Mouse (Mus musculus): ENCODE measurements around the gene Stap1. TPM values are rescaled to one million over a fixed set of nuclear protein-coding genes. Genes with fewer than 3 reads are reported as not detected.

The Stap1 gene
- total and polyA plus RNA-seq, 2 experiments: 0.38 to 1.1 TPM

- peak overlapping the region; percentile 39 for H3K9ac ChIP-seq (ENCODE audit: low read depth, low read length)
- H3K79me2 ChIP-seq (ENCODE audit: control insufficient read depth, insufficient read depth, low read length): no peaks in the 10 kb centered on the region
- H3K36me3 ChIP-seq (ENCODE audit: control insufficient read depth, insufficient read depth, low read length): no peaks in the 10 kb centered on the region
- peaks cover 4% of the 10 kb centered on the region; the same call in 1 of the 2 replicates for H3K4me1 ChIP-seq (ENCODE audit: control insufficient read depth, insufficient read depth, low read length)
- H3K4me3 ChIP-seq (ENCODE audit: insufficient read depth, low read depth, low read length): peak overlapping the region; percentile 42
- peak; percentile 76 for DNase-seq (ENCODE audit: extremely low read depth, low read depth, low spot score)
- TF ChIP-seq POLR2A (IDR thresholded peaks at IDR 0.05; ENCODE audit: extremely low read depth, insufficient read depth, low read length): no peak
- peak; percentile 94 for TF ChIP-seq CTCF (IDR thresholded peaks at IDR 0.05; ENCODE audit: low read depth, low read length)
- under 1% methylated on average over 17 of the region's 17 CpGs for WGBS
- peak overlapping the region; percentile 36 for H3K27ac ChIP-seq (replicated peaks; ENCODE audit: insufficient read depth, low read depth, low read length)
- H3K27me3 ChIP-seq (ENCODE audit: control insufficient read depth, insufficient read depth, low read length): no peaks in the 10 kb centered on the region
Observed at GRCm38 (mm10) chr5:86066551-86066929, 5.0 kb upstream of the Stap1 start.

DNA sequence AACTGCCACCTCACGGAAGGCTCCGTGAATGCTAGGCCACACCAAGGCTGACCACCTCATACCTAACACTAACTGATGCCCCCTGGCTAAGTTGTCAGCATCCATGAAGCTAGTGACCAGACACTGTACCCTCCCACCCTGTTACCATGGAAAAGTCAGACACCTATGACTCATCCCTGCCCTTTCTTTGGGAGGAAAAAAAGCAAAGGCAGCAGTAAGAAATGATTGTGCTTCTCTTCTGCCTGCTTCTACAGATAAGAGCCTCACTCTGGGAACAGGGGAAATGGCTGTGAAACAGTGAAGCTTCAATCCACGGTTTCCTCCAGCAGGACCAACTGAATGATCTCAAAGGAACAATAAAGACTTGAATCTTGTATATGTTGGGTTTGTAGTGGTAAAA lies 3.1 kb upstream of the Stap1 start:
- DNase-seq (ENCODE audit: extremely low read depth, low read depth, low spot score): no peak
- Histone ChIP-seq H3K9ac (ENCODE audit: low read depth, low read length) (no peak overlapping the region), H3K79me2 (ENCODE audit: control insufficient read depth, insufficient read depth, low read length) (no peaks in the 10 kb centered on the region), H3K4me3 (ENCODE audit: insufficient read depth, low read depth, low read length) (no peak overlapping the region), H3K27me3 (ENCODE audit: control insufficient read depth, insufficient read depth, low read length) (no peaks in the 10 kb centered on the region), H3K4me1 (ENCODE audit: control insufficient read depth, insufficient read depth, low read length) (peaks cover 4% of the 10 kb centered on the region; the same call in 1 of the 2 replicates), H3K36me3 (ENCODE audit: control insufficient read depth, insufficient read depth, low read length) (no peaks in the 10 kb centered on the region), H3K27ac (replicated peaks; ENCODE audit: insufficient read depth, low read depth, low read length) (no peak overlapping the region)
- TF ChIP-seq POLR2A (IDR thresholded peaks at IDR 0.05; ENCODE audit: extremely low read depth, insufficient read depth, low read length) (no peak), CTCF (IDR thresholded peaks at IDR 0.05; ENCODE audit: low read depth, low read length) (no peak)
- WGBS: 77% methylated on average over 3 of the region's 3 CpGs

DNA sequence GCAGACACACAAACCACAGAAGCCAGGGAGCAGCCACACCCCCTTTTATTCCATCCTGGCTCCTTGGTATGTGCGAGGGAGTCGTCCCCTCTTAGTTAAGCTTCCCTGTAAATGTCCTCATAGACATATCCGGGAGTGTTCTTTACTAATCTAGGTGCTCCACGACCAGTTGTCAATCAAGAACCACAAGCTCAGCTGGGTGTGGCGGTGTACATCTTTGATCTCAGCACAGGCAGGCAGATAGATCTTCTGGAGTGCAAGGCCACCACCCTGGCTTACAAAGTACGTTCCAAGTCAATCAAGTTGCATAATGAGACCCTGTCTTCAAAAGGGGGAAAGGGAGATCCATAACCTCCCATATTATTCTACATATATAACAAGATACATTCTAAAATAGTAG lies 2.4 kb upstream of the Stap1 start:
- no peaks in the 10 kb centered on the region for H3K36me3 ChIP-seq (ENCODE audit: control insufficient read depth, insufficient read depth, low read length)
- no peak for TF ChIP-seq CTCF (IDR thresholded peaks at IDR 0.05; ENCODE audit: low read depth, low read length)
- TF ChIP-seq POLR2A (IDR thresholded peaks at IDR 0.05; ENCODE audit: extremely low read depth, insufficient read depth, low read length): no peak
- no peak for DNase-seq (ENCODE audit: extremely low read depth, low read depth, low spot score)
- no peaks in the 10 kb centered on the region for H3K27me3 ChIP-seq (ENCODE audit: control insufficient read depth, insufficient read depth, low read length)
- no peak overlapping the region for H3K4me3 ChIP-seq (ENCODE audit: insufficient read depth, low read depth, low read length)
- H3K79me2 ChIP-seq (ENCODE audit: control insufficient read depth, insufficient read depth, low read length): no peaks in the 10 kb centered on the region
- WGBS: 68% methylated on average over 6 of the region's 6 CpGs
- no peak overlapping the region for H3K27ac ChIP-seq (replicated peaks; ENCODE audit: insufficient read depth, low read depth, low read length)
- H3K4me1 ChIP-seq (ENCODE audit: control insufficient read depth, insufficient read depth, low read length): peaks cover 4% of the 10 kb centered on the region; the same call in 1 of the 2 replicates
- H3K9ac ChIP-seq (ENCODE audit: low read depth, low read length): no peak overlapping the region

DNA sequence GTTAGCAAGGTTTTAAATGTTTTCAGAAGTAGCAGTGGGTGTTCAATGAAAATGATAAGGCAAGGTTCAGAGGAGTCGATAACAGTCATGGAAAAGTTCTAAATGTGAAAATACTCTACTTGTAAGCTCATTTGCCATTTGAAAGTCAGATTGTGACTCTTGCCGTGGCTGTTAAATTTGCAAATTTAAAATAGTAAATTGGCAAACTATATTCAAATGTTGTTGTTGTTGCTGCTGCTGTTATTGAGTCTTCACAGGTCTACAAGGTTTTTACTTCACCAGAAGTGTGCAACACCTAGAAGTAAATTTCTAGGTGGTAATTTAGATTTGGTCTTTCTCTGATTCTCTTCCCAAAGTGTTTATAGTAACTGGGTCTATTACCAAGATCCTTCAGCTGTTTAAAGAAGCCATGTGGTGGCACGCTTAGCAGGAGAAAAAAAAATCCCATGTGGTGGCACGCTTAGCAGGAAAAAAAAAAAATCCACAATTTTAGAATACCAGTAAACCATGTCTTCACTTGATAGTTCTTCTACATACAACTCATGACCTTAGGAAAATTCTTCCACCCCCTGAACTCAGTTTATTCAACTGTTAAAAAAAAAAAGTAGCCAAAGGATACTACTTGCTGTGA lies 1.3 kb downstream of the Stap1 start:
- no peak overlapping the region for H3K27ac ChIP-seq (replicated peaks; ENCODE audit: insufficient read depth, low read depth, low read length)
- TF ChIP-seq CTCF (IDR thresholded peaks at IDR 0.05; ENCODE audit: low read depth, low read length): no peak
- no peak for TF ChIP-seq POLR2A (IDR thresholded peaks at IDR 0.05; ENCODE audit: extremely low read depth, insufficient read depth, low read length)
- no peaks in the 10 kb centered on the region for H3K4me1 ChIP-seq (ENCODE audit: control insufficient read depth, insufficient read depth, low read length)
- no peak overlapping the region for H3K4me3 ChIP-seq (ENCODE audit: insufficient read depth, low read depth, low read length)
- no peaks in the 10 kb centered on the region for H3K79me2 ChIP-seq (ENCODE audit: control insufficient read depth, insufficient read depth, low read length)
- 84% methylated on average over 4 of the region's 4 CpGs for WGBS
- no peaks in the 10 kb centered on the region for H3K36me3 ChIP-seq (ENCODE audit: control insufficient read depth, insufficient read depth, low read length)
- DNase-seq (ENCODE audit: extremely low read depth, low read depth, low spot score): no peak
- H3K9ac ChIP-seq (ENCODE audit: low read depth, low read length): no peak overlapping the region
- H3K27me3 ChIP-seq (ENCODE audit: control insufficient read depth, insufficient read depth, low read length): no peaks in the 10 kb centered on the region

GRCm38 (mm10) chr5:86078720-86079334 lies 7.3 kb downstream of the Stap1 start:
- Histone ChIP-seq H3K27me3 (ENCODE audit: control insufficient read depth, insufficient read depth, low read length) (no peaks in the 10 kb centered on the region), H3K4me3 (ENCODE audit: insufficient read depth, low read depth, low read length) (no peak overlapping the region), H3K36me3 (ENCODE audit: control insufficient read depth, insufficient read depth, low read length) (no peaks in the 10 kb centered on the region), H3K9ac (ENCODE audit: low read depth, low read length) (no peak overlapping the region), H3K27ac (replicated peaks; ENCODE audit: insufficient read depth, low read depth, low read length) (no peak overlapping the region), H3K4me1 (ENCODE audit: control insufficient read depth, insufficient read depth, low read length) (no peaks in the 10 kb centered on the region), H3K79me2 (ENCODE audit: control insufficient read depth, insufficient read depth, low read length) (no peaks in the 10 kb centered on the region)
- DNase-seq (ENCODE audit: extremely low read depth, low read depth, low spot score): peak; percentile 27
- 77% methylated on average over 3 of the region's 3 CpGs for WGBS
- no peak for TF ChIP-seq CTCF (IDR thresholded peaks at IDR 0.05; ENCODE audit: low read depth, low read length)
- no peak for TF ChIP-seq POLR2A (IDR thresholded peaks at IDR 0.05; ENCODE audit: extremely low read depth, insufficient read depth, low read length)

DNA sequence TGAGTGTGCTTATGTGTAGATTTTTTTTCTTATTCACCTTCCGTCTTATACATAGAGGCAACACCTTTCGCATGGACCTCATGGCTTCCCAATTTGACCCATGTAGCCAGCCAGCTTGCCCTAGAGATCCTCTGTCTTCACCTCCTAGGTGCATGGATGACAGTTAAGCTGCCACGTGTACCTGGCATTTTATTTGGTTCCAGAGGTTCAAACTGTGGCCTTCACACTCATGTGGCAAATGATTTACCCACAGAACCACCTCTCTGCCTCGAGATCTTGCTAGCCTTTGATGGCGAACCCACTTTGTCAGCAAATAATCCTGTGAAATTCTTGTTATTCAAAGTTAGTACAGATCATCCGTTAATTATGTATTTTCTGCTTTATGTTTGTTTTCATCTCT lies 12.4 kb downstream of the Stap1 start:
- H3K79me2 ChIP-seq (ENCODE audit: control insufficient read depth, insufficient read depth, low read length): no peaks in the 10 kb centered on the region
- H3K36me3 ChIP-seq (ENCODE audit: control insufficient read depth, insufficient read depth, low read length): no peaks in the 10 kb centered on the region
- no peak overlapping the region for H3K4me3 ChIP-seq (ENCODE audit: insufficient read depth, low read depth, low read length)
- H3K4me1 ChIP-seq (ENCODE audit: control insufficient read depth, insufficient read depth, low read length): no peaks in the 10 kb centered on the region
- WGBS: 39% methylated on average over 6 of the region's 6 CpGs
- DNase-seq (ENCODE audit: extremely low read depth, low read depth, low spot score): peak; percentile 82
- no peaks in the 10 kb centered on the region for H3K27me3 ChIP-seq (ENCODE audit: control insufficient read depth, insufficient read depth, low read length)
- no peak overlapping the region for H3K9ac ChIP-seq (ENCODE audit: low read depth, low read length)
- TF ChIP-seq POLR2A (IDR thresholded peaks at IDR 0.05; ENCODE audit: extremely low read depth, insufficient read depth, low read length): no peak
- TF ChIP-seq CTCF (IDR thresholded peaks at IDR 0.05; ENCODE audit: low read depth, low read length): no peak
- no peak overlapping the region for H3K27ac ChIP-seq (replicated peaks; ENCODE audit: insufficient read depth, low read depth, low read length)

Measured in liver, adult 2 months (tissue).